Mouse (Mus musculus) liver, postnatal 0 days (tissue): ENCODE results near the gene Psmb7. TPM values are rescaled to one million over a fixed set of nuclear protein-coding genes. Genes with fewer than 3 reads are reported as not detected.

ENCODE experiments used
- ATAC-seq: fragments of 200-750 bp; cut with Nextera tagmentation; 2 replicates; pipeline ENCODE4 v1.8.0; 2017; ENCODE audit warnings: mild to moderate bottlenecking, moderate library complexity
- DNase-seq: peaks from one replicate; pipeline ENCODE4 v3.0.0-alpha.2; 2016
- H3K27ac ChIP-seq: fragments of 300-500 bp; sonication (generic); 2 replicates; pipeline ENCODE4 v1.5.1; 2014; ENCODE audit warnings: antibody characterized with exemption, moderate library complexity, mild to moderate bottlenecking, low read depth
- H3K27me3 ChIP-seq: fragments of 300-500 bp; sonication (generic); 2 replicates; pipeline ENCODE4 v1.6.1; 2014; ENCODE audit warnings: low read length, control low read depth, mixed read lengths; ENCODE audit not compliant: insufficient read depth
- H3K36me3 ChIP-seq: fragments of 300-500 bp; sonication (generic); replicated peaks from 2 replicates; pipeline ENCODE4 v1.6.1; 2014; ENCODE audit warnings: mild to moderate bottlenecking, control low read depth, low read length, moderate library complexity, mixed read lengths; ENCODE audit not compliant: insufficient read depth
- H3K4me1 ChIP-seq: fragments of 300-500 bp; sonication (generic); 2 replicates; pipeline ENCODE4 v1.6.1; 2014; ENCODE audit warnings: antibody characterized with exemption, mild to moderate bottlenecking, control low read depth; ENCODE audit not compliant: insufficient read depth
- H3K4me2 ChIP-seq: fragments of 300-500 bp; sonication (generic); 2 replicates; pipeline ENCODE4 v1.6.1; 2014; ENCODE audit warnings: low read depth, mild to moderate bottlenecking, low read length, moderate library complexity, mixed read lengths
- H3K4me3 ChIP-seq: fragments of 300-500 bp; sonication (generic); 2 replicates; pipeline ENCODE4 v1.5.1; 2014; ENCODE audit warnings: low read depth, low read length
- H3K9ac ChIP-seq: fragments of 300-500 bp; sonication (generic); replicated peaks from 2 replicates; pipeline ENCODE4 v1.6.1; 2014; ENCODE audit warnings: mild to moderate bottlenecking, moderate library complexity
- H3K9me3 ChIP-seq: fragments of 300-500 bp; sonication (generic); 2 replicates; pipeline ENCODE4 v1.6.1; 2016; ENCODE audit warnings: mild to moderate bottlenecking, control low read depth, low read length, mixed read lengths
- CTCF ChIP-seq: sonication (generic); IDR thresholded peaks from 2 replicates; pipeline ENCODE4 v1.5.1; 2016; ENCODE audit warnings: antibody characterized with exemption, low read depth
- EP300 ChIP-seq: IDR thresholded peaks from 2 replicates; pipeline ENCODE4 v1.6.1; 2016; ENCODE audit warnings: antibody characterized with exemption, low read depth, mild to moderate bottlenecking
- WGBS: fragments of 180-500 bp; shearing (Covaris S2); extraction: QIAGEN DNeasy Blood & Tissue Kit; methylation state at CpG from one replicate; pipeline ENCODE4 v1.1.7; 2014; ENCODE audit not compliant: insufficient replicate concordance; 5-methylcytosine and 5-hydroxymethylcytosine counted together
- polyA plus RNA-seq: library from polyadenylated mRNA; unstranded; fragments of >200 nt; fragmentation: Nextera tagmentation; extraction: Ambion mirVana; gene quantifications from 2 replicates; pipeline ENCODE4 v1.2.1, GENCODE M21; 2015

Psmb7 gene
- polyA plus RNA-seq, 1 experiment from 2014 or later = 120 TPM

DNA sequence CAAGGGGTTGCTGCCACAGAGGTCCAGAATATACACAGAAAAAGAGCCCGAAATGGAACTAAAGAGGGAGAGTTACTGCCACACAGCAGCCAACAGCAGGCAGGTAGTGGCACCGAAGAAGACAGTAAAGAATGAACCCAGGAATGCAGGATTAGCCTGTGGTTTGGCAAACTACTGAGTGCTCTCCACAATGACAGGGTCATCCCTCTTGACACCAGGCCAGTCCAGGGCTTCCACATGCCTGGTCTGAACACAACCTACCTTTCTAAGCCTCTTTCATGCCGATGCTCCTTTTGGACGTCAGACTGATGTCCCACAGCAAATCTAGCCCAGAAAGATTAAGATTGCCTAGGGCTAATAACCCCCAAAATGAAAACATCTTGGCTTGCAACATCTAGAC lies 15.1 kb downstream of the Psmb7 start:
- 86% methylated on average over 4 of the region's 4 CpGs for WGBS
- Histone ChIP-seq H3K4me2 (no peak overlapping the region), H3K27me3 (no peaks in the 10 kb centered on the region), H3K9me3 (no peaks in the 10 kb centered on the region), H3K36me3 (peaks cover 70% of the 10 kb centered on the region), H3K9ac (no peak overlapping the region), H3K4me3 (no peak overlapping the region), H3K27ac (no peak overlapping the region), H3K4me1 (no peaks in the 10 kb centered on the region)
- DNase-seq (no peak), ATAC-seq (no peak)
- TF ChIP-seq CTCF = no peak
- no peak for TF ChIP-seq EP300

DNA sequence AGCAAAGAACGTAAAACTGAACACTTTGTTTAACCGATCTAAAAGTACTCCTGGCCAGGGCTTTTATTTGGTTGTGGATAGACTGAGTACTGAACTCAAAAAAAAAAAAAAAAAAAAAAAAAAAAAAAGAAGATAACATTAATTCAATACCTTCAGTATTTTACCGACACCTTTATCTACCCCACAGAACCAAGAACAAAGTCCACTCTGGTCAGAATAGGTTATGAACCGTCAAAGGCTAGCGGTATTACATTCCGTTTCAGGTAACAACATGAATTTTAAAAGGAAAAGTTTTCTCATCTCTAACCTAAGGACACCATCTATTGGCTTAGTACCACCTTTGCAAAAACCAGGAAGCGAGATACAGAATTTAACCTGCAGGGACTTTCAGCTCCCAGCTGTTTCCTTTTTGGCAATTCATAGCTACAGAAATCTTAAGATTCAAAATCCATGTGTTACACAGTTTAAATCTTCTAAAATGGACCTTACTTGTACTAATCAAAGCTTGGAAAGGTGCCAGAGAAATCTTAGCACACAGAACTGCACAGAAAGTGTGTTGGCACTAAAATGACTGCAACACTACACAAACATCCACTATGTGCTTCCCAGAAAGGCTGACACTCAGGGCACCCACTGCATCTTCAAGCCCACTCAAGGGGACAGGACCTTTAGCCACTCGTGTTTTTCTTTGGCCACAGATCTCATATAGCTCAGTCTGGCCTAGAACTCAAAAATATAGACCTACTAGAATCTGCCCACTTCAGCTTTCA lies 19.9 kb downstream of the Psmb7 start:
- no peaks in the 10 kb centered on the region for H3K27me3 ChIP-seq
- no peak for DNase-seq
- no peak overlapping the region for H3K4me3 ChIP-seq
- peak overlapping the region; percentile 39; the same call in 1 of the 2 replicates for H3K27ac ChIP-seq
- TF ChIP-seq EP300 (no peak), CTCF (no peak)
- no peaks in the 10 kb centered on the region for H3K9me3 ChIP-seq
- no peak overlapping the region for H3K4me2 ChIP-seq
- peaks cover 3% of the 10 kb centered on the region; the same call in 1 of the 2 replicates for H3K4me1 ChIP-seq
- H3K36me3 ChIP-seq = peaks cover 30% of the 10 kb centered on the region
- 71% methylated on average over 8 of the region's 8 CpGs for WGBS
- H3K9ac ChIP-seq = no peak overlapping the region
- 0 out of 2 replicates have a peak, but pooled peaks have one; percentile 12 for ATAC-seq

DNA sequence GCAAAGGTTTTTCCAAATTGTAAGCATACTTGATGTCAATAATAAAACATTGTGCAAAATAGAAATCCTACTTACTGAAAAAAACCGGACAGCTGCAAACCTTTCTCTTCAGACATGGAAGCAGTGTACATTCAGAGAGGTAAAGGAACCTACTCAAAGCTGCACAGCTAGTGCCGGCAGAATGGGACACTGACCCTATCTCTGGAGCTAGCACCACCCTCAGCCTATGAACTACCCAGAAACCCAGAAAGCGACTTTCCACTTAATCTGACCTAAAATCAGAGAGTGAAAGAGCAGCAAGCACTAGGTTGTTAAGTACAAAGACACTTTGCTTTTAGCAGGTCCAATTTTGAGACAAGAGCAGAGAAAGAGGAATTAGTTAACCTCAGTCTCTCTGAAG lies 20.5 kb downstream of the Psmb7 start:
- WGBS = 68% methylated on average over 3 of the region's 3 CpGs
- H3K9ac ChIP-seq = no peak overlapping the region
- H3K27ac ChIP-seq = peak overlapping the region; percentile 9; the same call in 1 of the 2 replicates
- TF ChIP-seq CTCF = no peak
- TF ChIP-seq EP300 = no peak
- H3K9me3 ChIP-seq = no peaks in the 10 kb centered on the region
- DNase-seq = no peak
- no peak overlapping the region for H3K4me2 ChIP-seq
- peaks cover 24% of the 10 kb centered on the region; the same call in 1 of the 2 replicates for H3K36me3 ChIP-seq
- no peak for ATAC-seq
- no peak overlapping the region for H3K4me3 ChIP-seq
- peaks cover 3% of the 10 kb centered on the region; the same call in 1 of the 2 replicates for H3K4me1 ChIP-seq
- no peaks in the 10 kb centered on the region for H3K27me3 ChIP-seq

DNA sequence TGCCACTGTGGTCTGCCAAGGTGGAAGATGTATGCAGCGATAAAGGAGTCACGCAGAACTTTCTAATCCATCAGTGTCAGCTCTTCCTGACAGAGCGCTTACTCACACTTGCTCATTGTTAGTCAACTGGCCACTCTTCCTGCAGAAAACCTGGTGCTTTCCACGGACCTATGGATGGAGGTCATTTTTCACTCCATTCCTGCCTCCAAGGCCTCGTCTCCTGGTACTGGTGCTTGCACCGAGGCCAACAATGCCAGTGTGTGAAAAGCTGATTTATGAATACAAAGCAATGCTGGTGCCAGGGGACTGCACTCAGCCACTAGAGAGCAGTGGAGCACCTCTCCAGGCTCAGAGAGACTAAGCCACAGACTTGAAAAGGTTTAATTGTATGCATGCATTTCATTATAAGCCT lies 22.3 kb downstream of the Psmb7 start:
- Histone ChIP-seq H3K4me1 (peaks cover 3% of the 10 kb centered on the region), H3K9ac (no peak overlapping the region), H3K27me3 (no peaks in the 10 kb centered on the region), H3K9me3 (no peaks in the 10 kb centered on the region), H3K4me3 (no peak overlapping the region), H3K27ac (no peak overlapping the region), H3K4me2 (no peak overlapping the region), H3K36me3 (peaks cover 14% of the 10 kb centered on the region; the same call in 1 of the 2 replicates)
- DNase-seq (no peak), ATAC-seq (no peak)
- 75% methylated on average over 6 of the region's 6 CpGs for WGBS
- TF ChIP-seq CTCF = peak; percentile 22; the same call in 1 of the 2 replicates
- TF ChIP-seq EP300 = no peak

DNA sequence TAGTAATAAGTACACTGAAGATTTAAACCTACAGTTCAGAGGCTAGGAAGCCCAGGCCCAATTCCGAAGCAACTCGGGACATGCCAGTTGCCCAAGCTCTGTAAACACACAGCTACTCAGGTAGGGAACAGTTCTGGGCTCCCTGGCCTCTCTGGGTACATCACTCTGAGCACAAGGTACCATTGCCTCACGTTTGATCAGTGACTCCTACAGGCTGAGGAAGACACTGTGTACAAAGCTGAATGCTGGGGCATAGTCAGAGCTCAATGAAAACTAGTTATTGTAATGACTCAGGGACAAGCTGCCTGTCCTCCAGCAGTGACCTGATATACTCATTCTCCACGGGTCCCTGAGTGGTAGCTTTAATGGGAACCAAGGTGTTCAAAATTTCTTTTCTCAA lies 22.8 kb downstream of the Psmb7 start:
- H3K27me3 ChIP-seq = no peaks in the 10 kb centered on the region
- no peaks in the 10 kb centered on the region for H3K9me3 ChIP-seq
- TF ChIP-seq CTCF (0 out of 2 replicates have a peak, but pooled peaks have one; percentile 12), EP300 (no peak)
- H3K4me2 ChIP-seq = no peak overlapping the region
- WGBS = 63% methylated on average over 4 of the region's 4 CpGs
- H3K27ac ChIP-seq = no peak overlapping the region
- no peak for DNase-seq
- peaks cover 3% of the 10 kb centered on the region for H3K4me1 ChIP-seq
- ATAC-seq = peak; percentile 73
- peaks cover 9% of the 10 kb centered on the region; the same call in 1 of the 2 replicates for H3K36me3 ChIP-seq
- H3K9ac ChIP-seq = no peak overlapping the region
- H3K4me3 ChIP-seq = no peak overlapping the region

DNA sequence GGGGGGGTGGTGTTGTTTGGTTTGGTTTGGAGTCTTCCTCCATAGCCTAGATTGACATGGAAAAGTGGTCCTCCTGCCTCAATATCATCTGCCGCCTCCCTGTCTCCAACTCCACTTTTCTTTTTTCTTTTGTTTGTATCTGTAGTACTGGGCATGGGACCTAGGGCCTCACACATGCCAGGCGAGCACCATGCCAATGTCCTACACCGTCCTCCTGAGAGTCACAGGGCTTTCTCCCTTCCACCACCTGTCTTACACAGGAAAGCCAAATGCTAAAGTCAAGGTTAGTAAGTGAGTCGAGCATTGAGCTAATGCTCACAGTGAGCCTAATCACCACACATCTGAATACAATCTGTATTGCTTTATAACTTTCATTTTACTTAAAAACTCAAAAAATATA lies 24.1 kb downstream of the Psmb7 start:
- Histone ChIP-seq H3K36me3 (peaks cover 4% of the 10 kb centered on the region; the same call in 1 of the 2 replicates), H3K27ac (no peak overlapping the region), H3K27me3 (no peaks in the 10 kb centered on the region), H3K4me2 (no peak overlapping the region), H3K4me1 (peaks cover 11% of the 10 kb centered on the region), H3K4me3 (no peak overlapping the region), H3K9me3 (no peaks in the 10 kb centered on the region), H3K9ac (no peak overlapping the region)
- TF ChIP-seq CTCF = no peak
- no peak for TF ChIP-seq EP300
- DNase-seq (no peak), ATAC-seq (no peak)
- WGBS = 87% methylated on average over 4 of the region's 4 CpGs
